Mouse (Mus musculus) testis, adult 2 months (tissue): ENCODE measurements around the gene Ap1g2. TPM values are rescaled to one million over a fixed set of nuclear protein-coding genes. Genes with fewer than 3 reads are reported as not detected.

ENCODE experiments used
- H3K27ac ChIP-seq: fragments of 200-500 bp; 2 replicates; pipeline ENCODE4 v1.5.1; 2012; ENCODE audit warnings: low read depth, low read length; ENCODE audit not compliant: control insufficient read depth, insufficient read depth
- H3K27me3 ChIP-seq: fragments of 200-500 bp; 2 replicates; pipeline ENCODE4 v1.6.1; 2012; ENCODE audit warnings: mild to moderate bottlenecking, low read length, moderate library complexity; ENCODE audit not compliant: control insufficient read depth, insufficient read depth
- H3K36me3 ChIP-seq: fragments of 200-500 bp; 2 replicates; pipeline ENCODE4 v1.6.1; 2012; ENCODE audit warnings: mild to moderate bottlenecking, low read length; ENCODE audit not compliant: control insufficient read depth, insufficient read depth
- H3K4me1 ChIP-seq: fragments of 200-500 bp; 2 replicates; pipeline ENCODE4 v1.6.1; 2012; ENCODE audit warnings: low read length; ENCODE audit not compliant: control insufficient read depth, insufficient read depth
- H3K4me3 ChIP-seq: fragments of 200-500 bp; 2 replicates; pipeline ENCODE4 v1.5.1; 2012; ENCODE audit warnings: low read depth, mild to moderate bottlenecking, low read length, moderate library complexity, mixed read lengths; ENCODE audit not compliant: control insufficient read depth
- CTCF ChIP-seq: fragments of 200-500 bp; IDR thresholded peaks from 2 replicates; pipeline ENCODE4 v1.5.1; 2012; ENCODE audit warnings: low read depth, mild to moderate bottlenecking, inconsistent platforms, low read length, moderate library complexity; ENCODE audit not compliant: control insufficient read depth, insufficient read depth, insufficient replicate concordance
- POLR2A ChIP-seq: fragments of 200-500 bp; IDR thresholded peaks from 2 replicates; pipeline ENCODE4 v1.6.1; 2012; ENCODE audit warnings: low read depth, mild to moderate bottlenecking, inconsistent platforms, low read length, moderate library complexity; ENCODE audit not compliant: control insufficient read depth
- polyA plus RNA-seq: library from polyadenylated mRNA; depleted of rRNA; stranded (reverse); fragments of >200 nt; gene quantifications from 2 replicates; pipeline ENCODE4 v1.2.3, GENCODE M21; 2012

The Ap1g2 gene
- polyA plus RNA-seq, 1 experiment: 3.0 TPM

DNA sequence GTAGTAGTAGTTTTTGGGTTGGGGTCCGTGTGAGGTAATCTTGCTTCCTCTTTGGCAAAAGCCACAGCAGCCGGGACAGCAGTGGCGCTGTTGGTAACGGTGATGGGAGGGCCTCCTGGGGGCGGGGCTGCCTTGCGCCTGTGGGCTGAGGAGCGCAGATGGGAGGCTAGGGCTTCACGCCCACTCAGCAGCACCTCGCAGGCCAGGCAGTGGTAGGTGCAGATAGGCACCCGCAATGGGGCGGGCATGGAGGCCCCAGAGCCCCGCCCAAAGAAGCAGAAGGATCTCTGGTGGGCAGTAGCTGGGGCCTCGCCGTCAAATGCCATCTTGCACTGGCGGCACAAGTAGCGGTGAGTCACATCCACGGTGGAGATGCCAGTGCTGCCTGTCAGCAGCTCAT lies 43.8 kb downstream of the Ap1g2 start:
- TF ChIP-seq CTCF: no peak
- no peak for TF ChIP-seq POLR2A
- peak overlapping the region; percentile 10 for H3K4me3 ChIP-seq
- H3K27ac ChIP-seq: no peak overlapping the region
- no peaks in the 10 kb centered on the region for H3K27me3 ChIP-seq
- H3K36me3 ChIP-seq: no peaks in the 10 kb centered on the region
- peaks cover 10% of the 10 kb centered on the region for H3K4me1 ChIP-seq

DNA sequence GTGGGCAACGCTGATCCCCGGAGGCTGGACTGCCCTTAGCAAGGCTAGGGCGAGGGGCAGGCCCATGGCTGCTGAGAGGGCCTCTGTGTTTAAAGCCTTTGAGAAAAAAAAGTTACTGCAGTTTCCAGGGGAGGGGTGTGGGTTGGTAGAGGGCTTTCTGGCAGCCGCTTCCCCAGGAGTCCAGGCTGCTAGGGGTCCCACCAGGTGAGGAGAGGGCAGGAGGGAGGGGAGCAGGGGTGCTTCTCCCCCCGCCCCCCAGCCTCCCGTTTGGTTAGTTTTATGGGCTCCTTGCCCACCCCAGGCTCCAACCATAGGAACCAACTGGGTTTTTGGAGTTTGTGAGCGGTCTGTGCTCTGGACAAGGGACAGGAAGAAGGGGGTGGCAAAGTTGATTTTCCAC lies 44.5 kb downstream of the Ap1g2 start:
- peaks cover 10% of the 10 kb centered on the region for H3K4me1 ChIP-seq
- H3K27me3 ChIP-seq: no peaks in the 10 kb centered on the region
- TF ChIP-seq CTCF: no peak
- no peak for TF ChIP-seq POLR2A
- no peak overlapping the region for H3K4me3 ChIP-seq
- H3K36me3 ChIP-seq: no peaks in the 10 kb centered on the region
- H3K27ac ChIP-seq: no peak overlapping the region

DNA sequence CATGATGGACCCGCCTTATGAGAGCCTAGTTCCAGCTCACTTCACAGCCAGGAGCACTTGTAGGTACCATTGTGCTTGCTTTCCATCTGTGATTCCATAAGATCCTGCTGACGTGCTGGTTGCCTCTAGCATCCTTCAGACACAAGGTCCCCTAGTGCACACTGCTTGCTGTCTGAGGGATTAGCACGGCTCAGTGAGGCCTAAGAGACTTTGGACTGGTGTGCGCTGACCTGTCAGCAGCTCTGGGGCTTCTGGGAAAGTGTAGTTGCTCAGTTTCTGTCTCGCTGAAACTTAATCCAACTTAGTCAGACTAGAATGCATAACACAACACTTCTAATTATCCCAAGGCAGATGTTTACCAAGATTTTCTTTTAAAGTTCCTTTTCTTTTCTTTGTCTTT lies 46.5 kb downstream of the Ap1g2 start:
- Histone ChIP-seq H3K36me3 (no peaks in the 10 kb centered on the region), H3K4me1 (no peaks in the 10 kb centered on the region; the same call in 1 of the 2 replicates), H3K27me3 (no peaks in the 10 kb centered on the region), H3K27ac (no peak overlapping the region), H3K4me3 (no peak overlapping the region)
- TF ChIP-seq CTCF (no peak), POLR2A (no peak)

DNA sequence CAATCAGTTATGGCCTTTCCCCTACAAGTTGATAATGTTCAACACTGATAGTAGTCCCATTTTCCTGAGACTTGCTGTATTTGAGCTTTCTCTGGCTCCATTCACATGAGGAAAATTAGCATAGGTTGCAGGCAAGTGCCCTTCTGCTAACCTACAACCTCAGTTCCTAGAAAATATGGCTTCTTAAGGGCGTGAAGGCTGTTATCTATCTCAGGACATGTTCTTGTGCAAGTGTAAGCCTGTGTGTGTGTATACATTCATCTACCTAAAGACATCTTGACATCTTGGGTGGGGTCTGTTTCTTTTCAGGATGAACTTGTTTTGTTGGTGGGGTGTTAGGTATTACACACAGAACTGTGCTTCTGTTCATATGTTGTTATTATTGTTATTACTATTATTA lies 47.4 kb downstream of the Ap1g2 start:
- no peak overlapping the region for H3K4me3 ChIP-seq
- H3K4me1 ChIP-seq: no peaks in the 10 kb centered on the region; the same call in 1 of the 2 replicates
- H3K27ac ChIP-seq: no peak overlapping the region
- no peaks in the 10 kb centered on the region for H3K27me3 ChIP-seq
- H3K36me3 ChIP-seq: no peaks in the 10 kb centered on the region
- TF ChIP-seq POLR2A: no peak
- no peak for TF ChIP-seq CTCF

DNA sequence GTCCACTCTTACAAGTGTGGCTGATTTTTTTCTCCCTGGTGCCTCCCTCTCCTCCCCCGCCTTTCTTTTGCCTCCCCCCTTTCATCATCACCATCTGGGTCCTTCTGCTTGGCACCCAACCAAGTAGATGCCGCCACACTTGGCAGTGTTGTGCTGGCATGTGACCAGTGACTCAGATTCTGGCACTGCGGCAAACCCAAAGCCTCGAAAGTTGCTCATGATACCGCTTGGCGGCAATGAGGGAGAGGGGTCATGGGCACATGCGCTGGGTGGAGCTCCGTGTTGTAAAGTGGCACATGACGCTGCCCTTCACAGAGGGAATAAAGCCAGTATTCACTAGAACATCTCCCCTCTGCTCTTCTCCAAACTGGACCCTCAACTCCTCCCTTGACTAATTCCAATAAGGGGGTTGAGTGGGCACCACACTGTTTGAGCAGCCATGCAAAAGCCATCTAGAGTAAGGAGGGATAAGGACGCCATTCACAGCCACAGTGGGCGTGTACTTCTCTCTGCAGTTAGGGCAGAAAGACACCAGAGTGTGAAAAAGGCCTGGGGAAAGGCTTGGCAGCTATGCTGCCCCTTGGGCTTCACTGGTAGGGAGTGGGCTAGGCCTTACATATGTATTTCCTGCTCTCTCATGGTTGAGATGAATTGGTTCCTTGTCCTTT lies 51.1 kb downstream of the Ap1g2 start:
- no peak overlapping the region for H3K27ac ChIP-seq
- TF ChIP-seq CTCF: no peak
- no peak for TF ChIP-seq POLR2A
- H3K4me1 ChIP-seq: no peaks in the 10 kb centered on the region
- H3K27me3 ChIP-seq: no peaks in the 10 kb centered on the region
- no peak overlapping the region for H3K4me3 ChIP-seq
- H3K36me3 ChIP-seq: no peaks in the 10 kb centered on the region

DNA sequence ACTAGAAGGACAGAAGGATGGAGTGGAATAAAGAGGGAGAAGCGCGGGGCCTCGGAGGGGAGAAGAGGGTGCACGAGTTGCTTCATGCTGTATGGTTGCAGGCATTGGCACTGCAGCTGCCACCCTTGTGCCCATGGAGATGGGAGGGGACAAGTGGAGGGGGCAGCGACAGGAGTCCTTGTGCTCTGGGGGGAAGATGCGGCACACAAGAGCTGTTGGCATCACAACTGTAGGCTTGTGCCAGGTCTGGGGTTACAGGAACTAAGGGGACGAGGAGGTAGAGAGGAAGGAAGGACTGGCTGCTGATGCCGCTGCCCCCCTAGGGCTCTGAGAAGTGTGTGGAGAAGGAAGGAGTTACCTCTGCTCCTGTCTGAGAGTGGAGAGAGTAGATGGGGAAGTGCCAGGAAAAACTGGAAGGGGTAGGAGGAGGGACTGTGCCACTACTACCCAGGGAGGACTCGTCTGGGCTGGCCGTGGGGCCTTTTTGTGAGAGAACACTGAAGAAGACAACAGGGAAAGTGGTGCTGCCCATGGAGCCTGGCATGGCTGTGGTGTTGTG lies 52.1 kb downstream of the Ap1g2 start:
- H3K27ac ChIP-seq: no peak overlapping the region

DNA sequence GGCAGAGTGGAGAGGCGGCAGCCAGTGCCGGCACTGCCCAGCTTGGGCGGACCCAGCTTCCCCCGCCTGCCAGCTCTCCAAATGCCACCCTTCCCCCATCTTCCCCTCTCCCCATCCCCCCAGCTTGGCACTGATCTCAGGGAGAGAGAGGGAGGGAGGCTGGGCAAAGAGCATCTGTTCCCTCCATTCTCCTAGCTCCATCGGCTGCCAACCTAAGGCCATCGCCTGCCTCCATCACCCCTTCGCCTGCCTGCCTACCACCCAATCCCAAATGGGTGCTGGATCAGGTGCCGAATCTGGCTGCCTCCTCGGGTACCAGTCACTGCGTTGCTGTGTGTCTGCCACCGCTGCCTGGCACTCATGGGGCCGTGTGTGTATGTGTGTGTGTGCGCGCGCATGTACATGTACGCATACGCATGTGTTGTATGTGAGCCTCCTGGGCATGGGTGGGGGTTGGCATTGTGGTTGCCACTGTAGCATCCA lies 52.6 kb downstream of the Ap1g2 start:
- TF ChIP-seq POLR2A: no peak
- no peak for TF ChIP-seq CTCF
- Histone ChIP-seq H3K4me3 (no peak overlapping the region), H3K27me3 (no peaks in the 10 kb centered on the region), H3K4me1 (no peaks in the 10 kb centered on the region), H3K36me3 (no peaks in the 10 kb centered on the region), H3K27ac (no peak overlapping the region)

More for the DNA sequence above, 52.1 kb downstream of the Ap1g2 start:
- no peaks in the 10 kb centered on the region for H3K36me3 ChIP-seq
- TF ChIP-seq CTCF (no peak), POLR2A (no peak)
- H3K27me3 ChIP-seq: no peaks in the 10 kb centered on the region
- H3K4me1 ChIP-seq: no peaks in the 10 kb centered on the region
- no peak overlapping the region for H3K4me3 ChIP-seq
